Mouse (Mus musculus): Measurements from ENCODE around the gene Osbpl6. TPM values are rescaled to one million over a fixed set of nuclear protein-coding genes. Genes with fewer than 3 reads are reported as not detected.

Osbpl6 gene
- total and polyA plus RNA-seq, 3 experiments, result 5.9 to 13.5 (median 11.4) TPM

GRCm38 (mm10) chr2:76368861-76369660 is 37.2 kb upstream of the Osbpl6 start:
- no peak for TF ChIP-seq EP300 (IDR thresholded peaks at IDR 0.05; ENCODE audit: insufficient read depth, low read depth, low read length)
- TF ChIP-seq CTCF (IDR thresholded peaks at IDR 0.05), result no peak
- TF ChIP-seq POLR2A (IDR thresholded peaks at IDR 0.05; ENCODE audit: insufficient read depth, low read depth, low read length), result no peak
- H3K36me3 ChIP-seq (ENCODE audit: control insufficient read depth, insufficient read depth, low read length), result peaks cover 11% of the 10 kb centered on the region
- no peak overlapping the region for H3K27ac ChIP-seq
- H3K4me1 ChIP-seq (ENCODE audit: control insufficient read depth, insufficient read depth, low read length), result no peaks in the 10 kb centered on the region; the same call in 1 of the 2 replicates
- H3K9ac ChIP-seq (ENCODE audit: low read depth, low read length), result no peak overlapping the region
- H3K27me3 ChIP-seq (ENCODE audit: control insufficient read depth, insufficient read depth, low read length), result no peaks in the 10 kb centered on the region
- no peak overlapping the region for H3K4me3 ChIP-seq
- no peak for DNase-seq
- peaks cover 6% of the 10 kb centered on the region; the same call in 1 of the 2 replicates for H3K79me2 ChIP-seq (replicated peaks; ENCODE audit: control insufficient read depth, insufficient read depth, low read length)
- 62% methylated on average over 13 of the region's 13 CpGs for WGBS
- intact Hi-C loops (cut with DNase I), result loop anchor here (1.0 to 2.0 kb wide), 2 partner anchors 38 to 249 kb away; partner anchors contain the start of gene Osbpl6

DNA sequence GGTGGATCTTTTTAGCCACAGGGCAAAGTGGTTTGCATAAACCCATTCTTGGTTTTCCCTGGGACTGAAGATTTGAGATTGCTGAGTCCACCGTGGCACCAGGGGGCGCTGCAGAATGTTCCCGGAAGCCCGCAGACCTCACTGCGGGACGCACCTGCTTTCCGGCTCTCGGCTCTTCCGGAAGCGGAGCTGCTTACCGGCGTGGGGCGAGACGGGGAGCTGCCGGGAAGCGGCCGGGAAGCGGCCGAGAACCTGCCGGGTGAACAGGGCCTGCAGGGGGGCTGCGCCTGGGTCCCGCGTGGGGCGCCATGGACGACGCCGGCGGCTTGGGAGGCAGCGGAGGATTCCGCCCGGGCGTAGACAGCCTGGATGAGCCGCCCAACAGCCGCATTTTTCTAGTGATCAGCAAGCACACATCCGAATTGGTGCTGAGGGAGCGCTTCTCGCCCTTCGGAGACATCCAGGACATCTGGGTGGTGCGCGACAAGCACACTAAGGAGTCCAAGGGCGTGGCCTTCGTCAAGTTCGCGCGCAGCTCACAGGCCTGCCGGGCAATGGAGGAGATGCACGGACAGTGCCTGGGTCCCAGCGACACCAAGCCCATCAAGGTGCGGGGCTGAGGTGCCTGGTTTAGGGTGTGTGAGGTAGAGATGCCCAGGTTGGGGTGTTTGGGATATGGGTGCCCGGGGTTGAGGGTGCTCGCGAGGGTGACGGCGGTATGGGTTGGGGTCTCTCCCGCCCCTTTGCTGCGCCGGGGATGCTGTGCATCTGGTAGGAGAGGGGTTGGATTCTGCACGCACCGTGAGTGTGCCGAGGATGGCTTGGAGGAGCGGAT is 36.3 kb upstream of the Osbpl6 start, which contains the start of gene Rbm45:
Gene Rbm45, plus strand, starts transcription at position 164 of the 835 bp plus-strand sequence.
- TF ChIP-seq CTCF (IDR thresholded peaks at IDR 0.05) (no peak; the same call in 1 of the 2 replicates), POLR2A (IDR thresholded peaks at IDR 0.05; ENCODE audit: insufficient read depth, low read depth, low read length) (0 out of 2 replicates have a peak, but pooled peaks have one; percentile 31), EP300 (IDR thresholded peaks at IDR 0.05; ENCODE audit: insufficient read depth, low read depth, low read length) (no peak)
- H3K27ac ChIP-seq, result peak within 1 kb of the TSS; percentile 67
- WGBS, result under 1% methylated on average over 61 of the region's 61 CpGs
- peaks cover 13% of the 10 kb centered on the region for H3K36me3 ChIP-seq (ENCODE audit: control insufficient read depth, insufficient read depth, low read length)
- peak; percentile 88 to 91 for DNase-seq
- no peaks in the 10 kb centered on the region for H3K27me3 ChIP-seq (ENCODE audit: control insufficient read depth, insufficient read depth, low read length)
- peak within 1 kb of the TSS; percentile 88 for H3K9ac ChIP-seq (ENCODE audit: low read depth, low read length)
- intact Hi-C loops (cut with DNase I), result loop anchor here (1.0 to 2.0 kb wide), 2 partner anchors 37 to 248 kb away; partner anchors contain the start of gene Osbpl6
- H3K4me1 ChIP-seq (ENCODE audit: control insufficient read depth, insufficient read depth, low read length), result no peaks in the 10 kb centered on the region; the same call in 1 of the 2 replicates
- peaks cover 6% of the 10 kb centered on the region; the same call in 1 of the 2 replicates for H3K79me2 ChIP-seq (replicated peaks; ENCODE audit: control insufficient read depth, insufficient read depth, low read length)
- peak within 1 kb of the TSS; percentile 96 for H3K4me3 ChIP-seq

- H3K4me3 ChIP-seq, result peak overlapping the region; percentile 96
- peak overlapping the region; percentile 67 for H3K27ac ChIP-seq
- intact Hi-C loops (cut with DNase I), result no loop called here
- no peak for DNase-seq
- no peaks in the 10 kb centered on the region for H3K27me3 ChIP-seq (ENCODE audit: control insufficient read depth, insufficient read depth, low read length)
- TF ChIP-seq CTCF (IDR thresholded peaks at IDR 0.05) (no peak), POLR2A (IDR thresholded peaks at IDR 0.05; ENCODE audit: insufficient read depth, low read depth, low read length) (no peak), EP300 (IDR thresholded peaks at IDR 0.05; ENCODE audit: insufficient read depth, low read depth, low read length) (no peak)
- H3K36me3 ChIP-seq (ENCODE audit: control insufficient read depth, insufficient read depth, low read length), result peaks cover 13% of the 10 kb centered on the region
- H3K4me1 ChIP-seq (ENCODE audit: control insufficient read depth, insufficient read depth, low read length), result no peaks in the 10 kb centered on the region; the same call in 1 of the 2 replicates
- H3K9ac ChIP-seq (ENCODE audit: low read depth, low read length), result peak overlapping the region; percentile 88
- peaks cover 6% of the 10 kb centered on the region; the same call in 1 of the 2 replicates for H3K79me2 ChIP-seq (replicated peaks; ENCODE audit: control insufficient read depth, insufficient read depth, low read length)
- 2% methylated on average over 7 of the region's 7 CpGs for WGBS
These were observed 35.7 kb upstream of the Osbpl6 start for GRCm38 (mm10) chr2:76370656-76370922.

GRCm38 (mm10) chr2:76372244-76372643 is 34.1 kb upstream of the Osbpl6 start:
- Histone ChIP-seq H3K27me3 (ENCODE audit: control insufficient read depth, insufficient read depth, low read length) (no peaks in the 10 kb centered on the region), H3K79me2 (replicated peaks; ENCODE audit: control insufficient read depth, insufficient read depth, low read length) (peaks cover 6% of the 10 kb centered on the region; the same call in 1 of the 2 replicates), H3K4me3 (no peak overlapping the region), H3K36me3 (ENCODE audit: control insufficient read depth, insufficient read depth, low read length) (peaks cover 13% of the 10 kb centered on the region), H3K4me1 (ENCODE audit: control insufficient read depth, insufficient read depth, low read length) (no peaks in the 10 kb centered on the region; the same call in 1 of the 2 replicates), H3K27ac (peak overlapping the region; percentile 29), H3K9ac (ENCODE audit: low read depth, low read length) (no peak overlapping the region)
- intact Hi-C loops (cut with DNase I), result no loop called here
- TF ChIP-seq CTCF (IDR thresholded peaks at IDR 0.05), result no peak
- TF ChIP-seq EP300 (IDR thresholded peaks at IDR 0.05; ENCODE audit: insufficient read depth, low read depth, low read length), result 0 out of 2 replicates have a peak, but pooled peaks have one; percentile 31
- TF ChIP-seq POLR2A (IDR thresholded peaks at IDR 0.05; ENCODE audit: insufficient read depth, low read depth, low read length), result no peak
- DNase-seq, result peak in 1 of 2 experiments; percentile 37
- 47% methylated on average over 4 of the region's 4 CpGs for WGBS

- no peak for TF ChIP-seq CTCF (IDR thresholded peaks at IDR 0.05)
- no peak for TF ChIP-seq POLR2A (IDR thresholded peaks at IDR 0.05; ENCODE audit: insufficient read depth, low read depth, low read length)
- no peak for TF ChIP-seq EP300 (IDR thresholded peaks at IDR 0.05; ENCODE audit: insufficient read depth, low read depth, low read length)
- peaks cover 6% of the 10 kb centered on the region; the same call in 1 of the 2 replicates for H3K79me2 ChIP-seq (replicated peaks; ENCODE audit: control insufficient read depth, insufficient read depth, low read length)
- H3K9ac ChIP-seq (ENCODE audit: low read depth, low read length), result no peak overlapping the region
- no peaks in the 10 kb centered on the region for H3K27me3 ChIP-seq (ENCODE audit: control insufficient read depth, insufficient read depth, low read length)
- no peaks in the 10 kb centered on the region; the same call in 1 of the 2 replicates for H3K4me1 ChIP-seq (ENCODE audit: control insufficient read depth, insufficient read depth, low read length)
- intact Hi-C loops (cut with DNase I), result no loop called here
- H3K36me3 ChIP-seq (ENCODE audit: control insufficient read depth, insufficient read depth, low read length), result peaks cover 13% of the 10 kb centered on the region
- WGBS, result 91% methylated on average over 6 of the region's 6 CpGs
- H3K27ac ChIP-seq, result no peak overlapping the region
- H3K4me3 ChIP-seq, result no peak overlapping the region
- DNase-seq, result no peak
These were observed 31.6 kb upstream of the Osbpl6 start for GRCm38 (mm10) chr2:76374544-76375206.
